Mouse (Mus musculus) kidney, embryonic 14.5 days (tissue): Measurements from ENCODE around the gene Pkib. TPM values are rescaled to one million over a fixed set of nuclear protein-coding genes. Genes with fewer than 3 reads are reported as not detected.

ENCODE experiments used
- ATAC-seq: fragments of 200-750 bp; cut with Nextera tagmentation; 2 replicates; pipeline ENCODE4 v1.8.0; 2017; ENCODE audit warnings: moderate number of reproducible peaks, mild to moderate bottlenecking, moderate TSS enrichment, moderate library complexity; ENCODE audit not compliant: low FRiP score, low TSS enrichment
- H3K27ac ChIP-seq: fragments of 300-500 bp; sonication (generic); 2 replicates; pipeline ENCODE4 v1.5.1; 2014; ENCODE audit warnings: low read depth, mild to moderate bottlenecking, low read length, moderate library complexity, mixed read lengths
- H3K27me3 ChIP-seq: fragments of 300-500 bp; sonication (generic); 2 replicates; pipeline ENCODE4 v1.6.1; 2014; ENCODE audit warnings: mild to moderate bottlenecking, low read length; ENCODE audit not compliant: control insufficient read depth, insufficient read depth
- H3K36me3 ChIP-seq: fragments of 300-500 bp; sonication (generic); 2 replicates; pipeline ENCODE4 v1.6.1; 2014; ENCODE audit warnings: low read length, mixed read lengths; ENCODE audit not compliant: control insufficient read depth, insufficient read depth
- H3K4me1 ChIP-seq: fragments of 300-500 bp; sonication (generic); 2 replicates; pipeline ENCODE4 v1.6.1; 2014; ENCODE audit warnings: low read length, mixed read lengths; ENCODE audit not compliant: control insufficient read depth, insufficient read depth
- H3K4me2 ChIP-seq: fragments of 300-500 bp; sonication (generic); replicated peaks from 2 replicates; pipeline ENCODE4 v1.6.1; 2014; ENCODE audit warnings: low read depth, mild to moderate bottlenecking, low read length
- H3K4me3 ChIP-seq: fragments of 300-500 bp; sonication (generic); 2 replicates; pipeline ENCODE4 v1.5.1; 2014; ENCODE audit warnings: mild to moderate bottlenecking, low read length
- H3K9ac ChIP-seq: fragments of 300-500 bp; sonication (generic); 2 replicates; pipeline ENCODE4 v1.6.1; 2014; ENCODE audit warnings: low read depth, mild to moderate bottlenecking, low read length, moderate library complexity
- H3K9me3 ChIP-seq: fragments of 300-500 bp; sonication (generic); 2 replicates; pipeline ENCODE4 v1.6.1; 2016; ENCODE audit warnings: low read length; ENCODE audit not compliant: control insufficient read depth
- WGBS: fragments of 180-500 bp; shearing (Covaris S2); extraction: QIAGEN DNeasy Blood & Tissue Kit; methylation state at CpG from one replicate; pipeline ENCODE4 v1.1.7; 2014; 5-methylcytosine and 5-hydroxymethylcytosine counted together
- polyA plus RNA-seq: library from polyadenylated mRNA; unstranded; fragments of >200 nt; fragmentation: Nextera tagmentation; extraction: Ambion mirVana; gene quantifications from 2 replicates; pipeline ENCODE4 v1.2.1, GENCODE M21; 2014

The Pkib gene
- polyA plus RNA-seq, 1 experiment from 2014 or later, result 4.8 TPM

DNA sequence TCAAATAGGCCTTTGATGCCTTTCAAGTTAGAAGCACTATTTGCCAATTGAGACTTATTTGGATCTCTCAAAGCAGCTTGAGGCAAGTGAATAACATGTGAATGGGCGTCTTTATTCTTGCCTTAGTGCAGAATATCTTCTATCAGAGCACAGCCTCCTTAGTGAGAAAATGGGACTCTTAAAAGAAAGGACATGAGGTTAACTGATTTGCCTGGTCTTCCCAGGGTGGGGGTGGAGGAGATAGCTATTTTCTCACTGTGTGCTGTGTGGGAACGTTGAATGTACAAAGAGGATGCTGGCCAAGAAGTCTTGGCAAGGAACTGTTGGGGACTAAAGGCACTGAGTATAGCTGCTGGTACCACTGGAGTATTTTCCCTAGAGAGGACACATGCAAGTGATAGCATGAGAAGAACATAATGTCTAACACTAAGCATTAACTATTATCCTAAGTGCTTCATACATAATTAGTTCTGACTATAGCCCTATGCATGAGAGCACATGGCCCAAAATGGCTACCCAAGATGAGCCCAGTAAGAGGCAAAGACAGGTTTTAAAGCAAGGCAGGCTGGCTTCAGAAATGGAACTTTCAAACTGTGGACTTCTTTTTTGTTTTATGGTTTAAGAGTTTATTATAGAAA is 112.5 kb downstream of the Pkib start:
- 64% methylated on average over 2 of the region's 2 CpGs for WGBS
- ATAC-seq, result no peak
- no peaks in the 10 kb centered on the region for H3K4me1 ChIP-seq

DNA sequence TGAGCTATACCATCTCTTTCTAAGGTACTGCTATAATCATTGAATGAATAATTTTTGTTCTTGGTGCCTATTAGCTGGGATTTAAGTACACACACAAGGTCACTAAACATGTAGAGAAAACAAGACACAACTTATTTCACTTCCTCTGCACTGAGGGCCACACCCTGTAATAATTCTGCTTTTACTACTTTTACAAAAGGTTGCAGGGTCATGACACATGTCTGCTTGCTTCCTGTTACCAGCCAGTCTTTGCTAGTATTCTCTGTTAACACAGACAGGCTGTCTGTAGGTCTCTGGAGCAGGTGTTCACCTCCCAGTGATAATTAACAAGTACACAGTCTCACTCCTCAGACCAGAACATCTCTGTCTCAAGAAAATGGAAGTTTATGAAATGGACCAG is 113.7 kb downstream of the Pkib start:
- Histone ChIP-seq H3K27me3 (no peaks in the 10 kb centered on the region), H3K4me3 (no peak overlapping the region), H3K36me3 (no peaks in the 10 kb centered on the region), H3K9me3 (no peaks in the 10 kb centered on the region), H3K9ac (no peak overlapping the region), H3K4me2 (no peak overlapping the region), H3K4me1 (no peaks in the 10 kb centered on the region), H3K27ac (no peak overlapping the region)
- no peak for ATAC-seq

More for the DNA sequence above, 112.5 kb downstream of the Pkib start:
- Histone ChIP-seq H3K9ac (no peak overlapping the region), H3K4me2 (no peak overlapping the region), H3K27me3 (no peaks in the 10 kb centered on the region), H3K4me3 (no peak overlapping the region), H3K36me3 (no peaks in the 10 kb centered on the region), H3K9me3 (no peaks in the 10 kb centered on the region), H3K27ac (no peak overlapping the region)

DNA sequence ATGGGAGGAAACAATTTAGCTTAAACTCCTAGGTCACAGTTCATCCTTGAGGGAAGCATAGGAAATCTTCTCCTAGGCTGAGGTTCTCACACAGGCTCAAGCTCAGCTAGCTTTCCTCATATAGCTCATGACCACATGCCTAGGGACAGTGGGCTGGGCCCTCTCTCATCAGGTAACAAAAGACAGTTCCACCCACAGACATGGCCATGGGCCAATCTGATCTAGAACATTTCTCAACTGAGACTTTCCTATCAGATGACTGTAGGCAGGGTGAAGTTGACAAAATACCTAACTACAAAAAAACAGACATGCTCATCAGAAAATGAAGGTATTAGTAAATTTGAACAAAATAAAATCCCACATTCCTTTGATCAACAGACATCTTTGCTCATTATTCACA is 115.3 kb downstream of the Pkib start:
- Histone ChIP-seq H3K27me3 (no peaks in the 10 kb centered on the region), H3K4me3 (no peak overlapping the region), H3K9ac (no peak overlapping the region), H3K4me1 (no peaks in the 10 kb centered on the region), H3K4me2 (no peak overlapping the region), H3K36me3 (no peaks in the 10 kb centered on the region), H3K9me3 (no peaks in the 10 kb centered on the region), H3K27ac (no peak overlapping the region)
- no peak for ATAC-seq

DNA sequence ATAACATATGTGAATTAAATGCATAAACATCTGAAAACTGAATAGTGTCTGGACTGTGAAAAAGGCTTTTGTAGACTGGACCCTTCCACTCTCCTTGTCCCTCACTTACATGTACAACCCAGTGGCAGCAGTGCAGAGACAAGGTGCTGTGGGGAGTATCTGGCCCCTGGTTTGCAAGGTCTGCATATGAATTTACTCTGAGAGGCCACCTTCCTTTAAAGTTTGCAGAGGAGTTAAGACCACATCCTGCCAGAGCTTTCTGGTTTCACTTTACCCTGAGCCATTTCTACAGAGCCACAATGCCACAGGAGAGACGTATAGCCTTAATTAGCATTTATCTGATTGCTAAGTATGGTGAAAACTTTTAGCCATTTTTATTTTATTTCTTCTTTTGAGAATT is 121.6 kb downstream of the Pkib start:
- no peak for ATAC-seq
- H3K4me1 ChIP-seq, result no peaks in the 10 kb centered on the region
- no peak overlapping the region for H3K27ac ChIP-seq
- no peak overlapping the region for H3K9ac ChIP-seq
- H3K4me3 ChIP-seq, result no peak overlapping the region
- H3K9me3 ChIP-seq, result no peaks in the 10 kb centered on the region
- H3K27me3 ChIP-seq, result no peaks in the 10 kb centered on the region
- no peak overlapping the region for H3K4me2 ChIP-seq
- WGBS, result 80% methylated on average over 1 of the region's 1 CpGs
- no peaks in the 10 kb centered on the region for H3K36me3 ChIP-seq

DNA sequence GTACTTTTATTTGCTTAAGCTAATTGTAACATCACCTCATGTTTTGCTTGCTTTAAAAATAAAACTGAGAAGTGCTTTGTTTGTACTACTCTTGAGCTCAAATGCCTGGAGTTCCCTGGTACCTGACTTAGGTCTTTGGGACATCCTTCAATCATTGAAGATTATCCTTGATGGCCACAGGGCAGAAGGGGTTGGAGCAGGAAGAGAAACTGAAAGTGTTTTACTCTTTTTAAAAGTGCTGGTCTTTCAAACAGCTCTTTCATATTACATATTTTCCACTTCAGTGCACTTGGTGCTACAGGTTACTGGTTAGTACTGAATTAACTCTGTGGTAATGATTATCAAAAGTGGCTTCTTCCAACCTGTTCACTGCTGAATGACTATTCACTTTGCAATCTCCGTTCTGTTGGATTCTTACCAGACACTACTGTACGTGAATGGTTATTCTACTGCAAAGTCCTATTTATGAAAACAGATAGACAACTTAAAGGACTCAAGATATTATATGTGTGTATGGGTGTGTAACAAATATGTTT is 123.5 kb downstream of the Pkib start:
- Histone ChIP-seq H3K9me3 (no peaks in the 10 kb centered on the region), H3K27me3 (no peaks in the 10 kb centered on the region), H3K4me2 (no peak overlapping the region), H3K27ac (no peak overlapping the region), H3K4me3 (no peak overlapping the region), H3K4me1 (no peaks in the 10 kb centered on the region), H3K36me3 (no peaks in the 10 kb centered on the region), H3K9ac (no peak overlapping the region)
- whole genome bisulfite sequencing, result 67% methylated on average over 2 of the region's 2 CpGs
- no peak for ATAC-seq

DNA sequence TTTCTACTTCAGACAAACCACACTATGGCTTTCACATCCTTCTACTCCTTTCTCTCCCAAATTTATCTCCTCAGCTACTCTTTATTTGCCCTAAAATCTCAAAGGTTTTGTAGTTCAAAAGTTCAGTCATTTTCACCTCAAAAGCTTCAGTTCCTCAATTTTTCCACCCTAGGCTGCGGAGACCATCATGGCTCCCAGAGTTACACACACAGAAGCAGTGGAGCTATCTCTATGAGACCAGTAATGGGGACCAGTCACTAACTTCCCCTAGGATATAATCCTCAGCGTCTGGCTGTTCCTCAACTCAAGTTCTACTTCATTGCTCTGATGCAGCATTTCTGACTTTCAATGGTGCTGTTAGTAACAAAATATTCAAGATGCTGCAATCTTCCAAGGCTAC is 127.2 kb downstream of the Pkib start:
- WGBS, result 90% methylated on average over 2 of the region's 2 CpGs
- ATAC-seq, result no peak
- H3K27me3 ChIP-seq, result no peaks in the 10 kb centered on the region
- H3K9ac ChIP-seq, result no peak overlapping the region
- H3K4me2 ChIP-seq, result no peak overlapping the region
- H3K4me3 ChIP-seq, result no peak overlapping the region
- H3K36me3 ChIP-seq, result no peaks in the 10 kb centered on the region
- H3K27ac ChIP-seq, result no peak overlapping the region
- H3K9me3 ChIP-seq, result no peaks in the 10 kb centered on the region
- H3K4me1 ChIP-seq, result no peaks in the 10 kb centered on the region

DNA sequence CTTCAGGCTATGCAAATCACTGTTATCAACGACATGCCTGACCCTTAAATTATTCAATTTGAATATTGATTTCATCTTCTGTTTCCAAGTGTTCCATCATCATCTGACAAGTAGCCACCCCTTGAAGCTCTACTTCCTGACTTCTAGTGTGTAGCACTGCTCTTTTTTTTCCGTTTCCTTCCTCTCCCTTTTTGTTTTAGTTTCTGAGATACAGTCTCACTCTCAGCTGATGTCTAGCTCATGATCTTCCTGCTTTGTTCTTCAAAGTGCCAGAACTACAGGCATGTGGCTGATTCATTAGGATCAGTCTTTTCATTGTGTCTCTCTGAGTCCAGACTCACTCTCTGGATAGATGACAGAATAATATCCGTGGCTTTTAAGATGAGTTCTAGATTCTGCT is 128.9 kb downstream of the Pkib start:
- Histone ChIP-seq H3K4me1 (no peaks in the 10 kb centered on the region), H3K9me3 (no peaks in the 10 kb centered on the region), H3K4me2 (no peak overlapping the region), H3K36me3 (no peaks in the 10 kb centered on the region), H3K9ac (no peak overlapping the region), H3K27me3 (no peaks in the 10 kb centered on the region), H3K27ac (no peak overlapping the region), H3K4me3 (no peak overlapping the region)
- ATAC-seq, result no peak
- WGBS, result 73% methylated on average over 3 of the region's 3 CpGs

DNA sequence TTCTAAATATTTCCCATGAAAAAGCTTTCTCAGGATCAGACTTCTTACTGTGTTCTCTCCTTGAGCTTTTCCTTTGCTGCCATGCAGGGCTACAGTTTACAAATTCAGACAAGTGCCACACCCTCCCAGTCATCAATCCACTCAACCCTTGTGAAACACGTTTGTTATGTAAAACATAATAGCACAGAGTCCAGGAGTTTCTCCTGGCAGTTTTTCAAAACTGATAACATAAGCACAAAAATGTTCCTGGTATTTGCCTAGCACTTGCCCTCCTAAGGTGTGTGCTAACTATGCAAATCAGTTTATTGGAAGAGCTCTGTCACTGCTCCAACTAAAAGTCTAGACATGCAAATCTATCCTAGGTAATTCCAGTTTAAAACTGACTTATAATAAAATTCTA is 131.3 kb downstream of the Pkib start:
- H3K4me3 ChIP-seq, result no peak overlapping the region
- ATAC-seq, result no peak
- H3K9ac ChIP-seq, result no peak overlapping the region
- 41% methylated on average over 1 of the region's 1 CpGs for WGBS
- no peaks in the 10 kb centered on the region for H3K9me3 ChIP-seq
- H3K27me3 ChIP-seq, result no peaks in the 10 kb centered on the region
- H3K4me1 ChIP-seq, result no peaks in the 10 kb centered on the region
- no peaks in the 10 kb centered on the region for H3K36me3 ChIP-seq
- H3K4me2 ChIP-seq, result no peak overlapping the region
- no peak overlapping the region for H3K27ac ChIP-seq

DNA sequence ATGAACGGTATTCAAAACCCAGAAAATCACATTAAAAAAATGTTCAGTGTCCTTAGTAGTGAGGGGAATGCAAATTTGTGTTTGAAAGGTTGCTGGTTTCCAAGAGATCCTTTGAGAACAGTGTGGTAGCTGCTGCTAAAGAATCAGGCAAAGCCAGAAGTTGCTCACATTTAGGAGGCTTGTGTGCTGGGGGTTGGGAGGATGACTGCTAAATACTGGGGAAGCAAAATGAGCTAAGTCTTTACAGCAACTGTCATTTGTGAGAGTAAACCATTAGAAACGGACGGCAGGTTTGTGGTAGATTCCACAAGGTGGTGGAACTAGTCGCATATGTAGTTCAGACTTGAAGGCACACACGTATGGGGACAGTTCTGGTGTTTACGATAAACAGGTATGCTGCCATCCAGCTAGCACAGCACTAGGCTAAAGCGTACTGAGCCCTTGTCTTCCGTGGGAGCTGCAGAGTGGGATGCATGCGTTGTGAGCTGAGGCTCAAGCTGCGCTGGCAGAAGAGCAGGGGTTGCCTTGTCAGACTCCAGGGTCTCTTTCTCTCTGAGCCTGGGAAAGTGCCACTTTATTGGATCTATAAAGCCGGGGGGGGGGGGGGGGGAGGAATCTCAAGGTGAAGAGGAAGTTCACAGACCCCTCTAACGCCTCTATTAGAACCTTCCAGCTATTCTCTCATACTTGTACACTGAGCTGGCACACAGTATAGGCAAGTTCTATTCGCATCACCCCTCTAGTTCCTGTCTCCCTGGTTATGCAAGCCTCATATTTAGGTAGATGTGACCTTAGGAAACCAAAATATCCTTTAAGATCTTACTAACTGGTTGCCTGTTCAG is 151.7 kb downstream of the Pkib start:
- Histone ChIP-seq H3K4me1 (0 out of 2 replicates have a peak, but pooled peaks cover 2% of the 10 kb centered on the region), H3K9me3 (no peaks in the 10 kb centered on the region), H3K36me3 (no peaks in the 10 kb centered on the region), H3K4me2 (no peak overlapping the region), H3K27me3 (no peaks in the 10 kb centered on the region), H3K27ac (no peak overlapping the region), H3K4me3 (no peak overlapping the region), H3K9ac (no peak overlapping the region)
- 39% methylated on average over 12 of the region's 13 CpGs for WGBS
- no peak for ATAC-seq
